Mouse (Mus musculus): ENCODE measurements around the gene Kif1b. TPM values are rescaled to one million over a fixed set of nuclear protein-coding genes. Genes with fewer than 3 reads are reported as not detected.
"Not testable (repeated sequence)": the region's sequence is repeated elsewhere in the genome, so short reads cannot be mapped to it uniquely, and the experiment has no call there.

The Kif1b gene
- polyA plus RNA-seq, 1 experiment from 2014 or later: 38.9 TPM

GRCm38 (mm10) chr4:149247772-149248171 lies 59.7 kb downstream of the Kif1b start:
- ATAC-seq (ENCODE audit: insufficient read depth) (no peak), DNase-seq (no peak)
- peaks cover 72% of the 10 kb centered on the region for H3K36me3 ChIP-seq (ENCODE audit: insufficient read depth)
- TF ChIP-seq CTCF (IDR thresholded peaks at IDR 0.05; ENCODE audit: low read depth): no peak
- H3K9me3 ChIP-seq (ENCODE audit: low read depth, low read length): no peaks in the 10 kb centered on the region
- H3K27ac ChIP-seq (ENCODE audit: low read depth): no peak overlapping the region
- H3K4me1 ChIP-seq (ENCODE audit: insufficient read depth): no peaks in the 10 kb centered on the region
- H3K4me2 ChIP-seq: no peak overlapping the region
- no peaks in the 10 kb centered on the region for H3K27me3 ChIP-seq (ENCODE audit: insufficient read depth, low read length)
- H3K9ac ChIP-seq: no peak overlapping the region; the same call in 1 of the 2 replicates
- no peak overlapping the region for H3K4me3 ChIP-seq (ENCODE audit: low read depth, low read length)
- 68% methylated on average over 5 of the region's 5 CpGs for WGBS

- no peak for TF ChIP-seq CTCF (IDR thresholded peaks at IDR 0.05; ENCODE audit: low read depth)
- H3K36me3 ChIP-seq (ENCODE audit: insufficient read depth): peaks cover 69% of the 10 kb centered on the region
- no peaks in the 10 kb centered on the region for H3K27me3 ChIP-seq (ENCODE audit: insufficient read depth, low read length)
- no peak for DNase-seq
- no peak overlapping the region for H3K9ac ChIP-seq
- H3K9me3 ChIP-seq (ENCODE audit: low read depth, low read length): no peaks in the 10 kb centered on the region
- H3K27ac ChIP-seq (ENCODE audit: low read depth): no peak overlapping the region
- H3K4me2 ChIP-seq: no peak overlapping the region
- H3K4me1 ChIP-seq (ENCODE audit: insufficient read depth): no peaks in the 10 kb centered on the region
- no peak overlapping the region for H3K4me3 ChIP-seq (ENCODE audit: low read depth, low read length)
- WGBS: 78% methylated on average over 8 of the region's 8 CpGs
- no peak for ATAC-seq (ENCODE audit: insufficient read depth)
These were observed 60.3 kb downstream of the Kif1b start for GRCm38 (mm10) chr4:149247156-149247633.

GRCm38 (mm10) chr4:149246578-149247155 lies 60.8 kb downstream of the Kif1b start:
- no peak overlapping the region for H3K9ac ChIP-seq
- H3K27me3 ChIP-seq (ENCODE audit: insufficient read depth, low read length): no peaks in the 10 kb centered on the region
- ATAC-seq (ENCODE audit: insufficient read depth): no peak
- no peak for TF ChIP-seq CTCF (IDR thresholded peaks at IDR 0.05; ENCODE audit: low read depth)
- peaks cover 70% of the 10 kb centered on the region for H3K36me3 ChIP-seq (ENCODE audit: insufficient read depth)
- H3K4me1 ChIP-seq (ENCODE audit: insufficient read depth): no peaks in the 10 kb centered on the region
- DNase-seq: no peak
- H3K4me2 ChIP-seq: no peak overlapping the region
- no peak overlapping the region for H3K4me3 ChIP-seq (ENCODE audit: low read depth, low read length)
- 70% methylated on average over 7 of the region's 7 CpGs for WGBS
- no peaks in the 10 kb centered on the region for H3K9me3 ChIP-seq (ENCODE audit: low read depth, low read length)
- H3K27ac ChIP-seq (ENCODE audit: low read depth): no peak overlapping the region

GRCm38 (mm10) chr4:149237011-149237410 lies 70.5 kb downstream of the Kif1b start:
- Histone ChIP-seq H3K4me1 (ENCODE audit: insufficient read depth) (no peaks in the 10 kb centered on the region), H3K4me3 (ENCODE audit: low read depth, low read length) (no peak overlapping the region), H3K4me2 (no peak overlapping the region), H3K27ac (ENCODE audit: low read depth) (no peak overlapping the region), H3K9ac (no peak overlapping the region), H3K9me3 (ENCODE audit: low read depth, low read length) (no peaks in the 10 kb centered on the region), H3K36me3 (ENCODE audit: insufficient read depth) (peaks cover 42% of the 10 kb centered on the region), H3K27me3 (ENCODE audit: insufficient read depth, low read length) (no peaks in the 10 kb centered on the region)
- whole genome bisulfite sequencing: 89% methylated on average over 15 of the region's 15 CpGs
- DNase-seq (no peak), ATAC-seq (ENCODE audit: insufficient read depth) (no peak)
- TF ChIP-seq CTCF (IDR thresholded peaks at IDR 0.05; ENCODE audit: low read depth): no peak

GRCm38 (mm10) chr4:149233938-149234337 lies 73.6 kb downstream of the Kif1b start:
- TF ChIP-seq CTCF (IDR thresholded peaks at IDR 0.05; ENCODE audit: low read depth): no peak
- Histone ChIP-seq H3K4me1 (ENCODE audit: insufficient read depth) (no peaks in the 10 kb centered on the region), H3K4me3 (ENCODE audit: low read depth, low read length) (no peak overlapping the region), H3K36me3 (ENCODE audit: insufficient read depth) (peaks cover 39% of the 10 kb centered on the region), H3K27me3 (ENCODE audit: insufficient read depth, low read length) (no peaks in the 10 kb centered on the region), H3K4me2 (no peak overlapping the region), H3K27ac (ENCODE audit: low read depth) (no peak overlapping the region), H3K9ac (no peak overlapping the region), H3K9me3 (ENCODE audit: low read depth, low read length) (no peaks in the 10 kb centered on the region)
- ATAC-seq (ENCODE audit: insufficient read depth): no peak
- DNase-seq: no peak
- WGBS: 56% methylated on average over 9 of the region's 9 CpGs

GRCm38 (mm10) chr4:149228682-149229081 lies 78.8 kb downstream of the Kif1b start:
- WGBS: 82% methylated on average over 3 of the region's 3 CpGs
- H3K27me3 ChIP-seq (ENCODE audit: insufficient read depth, low read length); ATAC-seq (ENCODE audit: insufficient read depth); H3K4me2 ChIP-seq; H3K9ac ChIP-seq; DNase-seq; H3K4me3 ChIP-seq (ENCODE audit: low read depth, low read length); H3K27ac ChIP-seq (ENCODE audit: low read depth); H3K4me1 ChIP-seq (ENCODE audit: insufficient read depth); H3K9me3 ChIP-seq (ENCODE audit: low read depth, low read length): not testable (repeated sequence)
- peak; percentile 14; the same call in 1 of the 2 replicates for TF ChIP-seq CTCF (IDR thresholded peaks at IDR 0.05; ENCODE audit: low read depth)
- H3K36me3 ChIP-seq (ENCODE audit: insufficient read depth): peaks cover 10% of the 10 kb centered on the region; the same call in 1 of the 2 replicates

GRCm38 (mm10) chr4:149228256-149228655 lies 79.2 kb downstream of the Kif1b start:
- H3K9me3 ChIP-seq (ENCODE audit: low read depth, low read length): no peaks in the 10 kb centered on the region
- H3K4me1 ChIP-seq (ENCODE audit: insufficient read depth): no peaks in the 10 kb centered on the region
- H3K4me3 ChIP-seq (ENCODE audit: low read depth, low read length): no peak overlapping the region
- 82% methylated on average over 3 of the region's 3 CpGs for WGBS
- no peaks in the 10 kb centered on the region for H3K27me3 ChIP-seq (ENCODE audit: insufficient read depth, low read length)
- ATAC-seq (ENCODE audit: insufficient read depth) (no peak), DNase-seq (no peak)
- H3K4me2 ChIP-seq: no peak overlapping the region
- H3K27ac ChIP-seq (ENCODE audit: low read depth): no peak overlapping the region
- no peak overlapping the region for H3K9ac ChIP-seq
- TF ChIP-seq CTCF (IDR thresholded peaks at IDR 0.05; ENCODE audit: low read depth): no peak
- peaks cover 11% of the 10 kb centered on the region; the same call in 1 of the 2 replicates for H3K36me3 ChIP-seq (ENCODE audit: insufficient read depth)

Data from lung, embryonic 14.5 days (tissue).